ENCODE assay signal across 5 mouse cellular contexts in genomic region chr3:8123641-8124040, GRCm38 (mm10).
DNase-seq lines count a peak whose midpoint lies in the region; ATAC-seq and TF ChIP-seq lines count a peak whose summit lies in the region.
"Not testable (repeated sequence)": the region's sequence is repeated elsewhere in the genome, so short reads cannot be mapped to it uniquely, and the experiment has no call there.

No protein-coding gene starts in this region.

- not testable (repeated sequence) for TF ChIP-seq EP300 in ES-Bruce4 (IDR thresholded peaks at IDR 0.05; ENCODE audit: insufficient read depth, low read depth, low read length)

- not testable (repeated sequence) for H3ac ChIP-seq in C2C12 (ENCODE audit: control insufficient read depth, insufficient read length, low read depth)

- not testable (repeated sequence) for H3K4me3 ChIP-seq in C2C12 (ENCODE audit: insufficient read depth, poor library complexity, severe bottlenecking); ES-Bruce4 (ENCODE audit: low read depth, low read length); ES-E14 (ENCODE audit: insufficient read depth in 1 of 2, low read depth in 1 of 2, low read length in 2 of 2, poor library complexity in 1 of 2, severe bottlenecking in 1 of 2)

- peak; percentile 9 for DNase-seq in ES-E14 (ENCODE audit: low read depth, low spot score)
- not testable (repeated sequence) for DNase-seq in Patski (ENCODE audit: low read depth, low spot score)
- DNase-seq in ZHBTc4 (ENCODE audit: low read depth, low spot score), result peak; percentile 73

- CTCF ChIA-PET in Patski (lab: Charles Lee), result interaction anchor here (1.0 to 1.5 kb wide), 6 partner anchors 12 to 111 kb away, joined by 3 read pairs; no protein-coding TSS in a partner anchor

- not testable (repeated sequence) for H3K36me3 ChIP-seq in C2C12 (ENCODE audit: control insufficient read depth, insufficient read depth); ES-Bruce4 (ENCODE audit: control insufficient read depth, insufficient read depth, low read length, poor library complexity, severe bottlenecking); ES-E14 (ENCODE audit: control insufficient read depth, insufficient read depth, low read length, poor library complexity, severe bottlenecking)

- H3K27me3 ChIP-seq in C2C12 (ENCODE audit: control insufficient read depth, insufficient read depth, insufficient read length); ES-Bruce4 (ENCODE audit: control insufficient read depth, insufficient read depth, low read length, poor library complexity, severe bottlenecking); Patski: not testable (repeated sequence)

- not testable (repeated sequence) for ATAC-seq in Patski

- POLR2A ChIA-PET in Patski (lab: Charles Lee), result not testable (repeated sequence)

- H3K4me1 ChIP-seq in ES-Bruce4 (ENCODE audit: control insufficient read depth, insufficient read depth, low read length); ES-E14 (ENCODE audit: control insufficient read depth in 2 of 2, insufficient read depth in 2 of 2, low read length in 2 of 2, poor library complexity in 1 of 2): not testable (repeated sequence)

- H3K79me2 ChIP-seq in C2C12 (ENCODE audit: control insufficient read depth, insufficient read depth), result not testable (repeated sequence)

- TF ChIP-seq POLR2A in ES-Bruce4 (IDR thresholded peaks at IDR 0.05; ENCODE audit: insufficient read depth, low read length), result not testable (repeated sequence)

- H3K9me3 ChIP-seq in ES-Bruce4 (replicated peaks; ENCODE audit: control insufficient read depth, insufficient read depth, low read length, poor library complexity, severe bottlenecking); ES-E14 (ENCODE audit: control insufficient read depth, insufficient read depth, low read depth, low read length): not testable (repeated sequence)

- peak overlapping the region; percentile 91; the same call in 1 of the 2 replicates for H3K27ac ChIP-seq in ES-Bruce4 (ENCODE audit: insufficient read depth, low read length)
- not testable (repeated sequence) for H3K27ac ChIP-seq in ES-E14 (ENCODE audit: insufficient read depth, low read depth, low read length, poor library complexity, severe bottlenecking)

- not testable (repeated sequence) for H3K9ac ChIP-seq in ES-Bruce4 (ENCODE audit: low read depth, poor library complexity, severe bottlenecking); ES-E14 (ENCODE audit: insufficient read depth, low read depth, low read length, poor library complexity, severe bottlenecking)

- TF ChIP-seq CTCF in C2C12 (IDR thresholded peaks at IDR 0.05; ENCODE audit: control insufficient read depth, insufficient read depth, insufficient read length); ES-Bruce4 (IDR thresholded peaks at IDR 0.05; ENCODE audit: low read depth, low read length): not testable (repeated sequence)
- peak; percentile 54 for TF ChIP-seq CTCF in Patski (IDR thresholded peaks at IDR 0.05)

- in situ Hi-C loops in ES-E14 (cut with MboI; ENCODE audit: low sequenced_read_pairs in 2 of 2, unreplicated experiment in 2 of 2); Patski (cut with MboI; ENCODE audit: low pct_unique_long_range_greater_than_20kb): not testable (repeated sequence)

- H3K79me3 ChIP-seq in C2C12 (ENCODE audit: low read depth), result not testable (repeated sequence)

TF ChIP-seq in C2C12, 6 proteins besides CTCF, POLR2A, EP300 and RAD21:
- peak; percentile 22 for TF ChIP-seq CEBPB (IDR thresholded peaks at IDR 0.05; ENCODE audit: low read depth)

TF ChIP-seq in ES-E14, 5 proteins besides CTCF, POLR2A, EP300 and RAD21:
- TF ChIP-seq ZNF384 (IDR thresholded peaks at IDR 0.05; ENCODE audit: low read depth, low read length), result peak; percentile 62
